Mouse (Mus musculus) E14TG2a.4 (cell line): ENCODE measurements around the gene Rpgrip1.

Experiments used
- CTCF ChIP-seq: conservative IDR thresholded peaks from 2 replicates; pipeline ENCODE4 v1.5.1; 2014; ENCODE audit warnings: low read length
- POU5F1 ChIP-seq: IDR thresholded peaks from 2 replicates; pipeline ENCODE4 v1.6.1; 2014; ENCODE audit warnings: low read length, borderline replicate concordance

DNA sequence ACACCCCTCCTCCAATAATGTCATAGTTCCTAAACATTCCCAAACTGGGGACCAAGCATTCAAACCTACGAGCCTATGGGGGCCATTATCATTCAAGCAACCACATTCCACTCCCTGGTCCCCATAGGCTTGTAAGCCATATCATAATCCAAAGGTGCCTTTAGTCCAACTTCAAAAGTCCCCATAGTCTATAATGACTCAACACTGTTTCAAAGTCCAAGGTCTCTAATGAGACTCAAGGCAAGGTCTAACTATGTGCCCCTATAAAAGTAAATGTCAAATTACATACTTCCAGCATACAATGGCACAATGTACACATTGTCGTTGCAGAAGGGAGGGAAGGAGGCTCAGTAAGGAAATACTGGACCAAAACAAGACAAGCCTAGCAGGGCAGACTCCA lies 44.5 kb downstream of the Rpgrip1 start:
- no peak for TF ChIP-seq CTCF
- no peak for TF ChIP-seq POU5F1
